Mouse (Mus musculus) E14TG2a.4 (cell line): ENCODE results near the gene Wtip.

Experiments used
- CTCF ChIP-seq: conservative IDR thresholded peaks from 2 replicates; pipeline ENCODE4 v1.5.1; 2014; ENCODE audit warnings: low read length
- NANOG ChIP-seq: IDR thresholded peaks from 2 replicates; pipeline ENCODE4 v1.6.1; 2014; ENCODE audit warnings: borderline replicate concordance, low read length, mixed read lengths
- POU5F1 ChIP-seq: IDR thresholded peaks from 2 replicates; pipeline ENCODE4 v1.6.1; 2014; ENCODE audit warnings: low read length, borderline replicate concordance

- TF ChIP-seq CTCF (peak; percentile 21; the same call in 1 of the 2 replicates), NANOG (no peak), POU5F1 (no peak)
Measured at GRCm38 (mm10) chr7:34122987-34123720, 9.9 kb downstream of the Wtip start.
